Mouse (Mus musculus): Measurements from ENCODE around the gene Prkcsh. TPM values are rescaled to one million over a fixed set of nuclear protein-coding genes. Genes with fewer than 3 reads are reported as not detected.

Prkcsh gene
- polyA plus RNA-seq (2016; fragmentation: Nextera tagmentation; extraction: Ambion mirVana): 99.2 and 100.0 TPM in 2 replicates

DNA sequence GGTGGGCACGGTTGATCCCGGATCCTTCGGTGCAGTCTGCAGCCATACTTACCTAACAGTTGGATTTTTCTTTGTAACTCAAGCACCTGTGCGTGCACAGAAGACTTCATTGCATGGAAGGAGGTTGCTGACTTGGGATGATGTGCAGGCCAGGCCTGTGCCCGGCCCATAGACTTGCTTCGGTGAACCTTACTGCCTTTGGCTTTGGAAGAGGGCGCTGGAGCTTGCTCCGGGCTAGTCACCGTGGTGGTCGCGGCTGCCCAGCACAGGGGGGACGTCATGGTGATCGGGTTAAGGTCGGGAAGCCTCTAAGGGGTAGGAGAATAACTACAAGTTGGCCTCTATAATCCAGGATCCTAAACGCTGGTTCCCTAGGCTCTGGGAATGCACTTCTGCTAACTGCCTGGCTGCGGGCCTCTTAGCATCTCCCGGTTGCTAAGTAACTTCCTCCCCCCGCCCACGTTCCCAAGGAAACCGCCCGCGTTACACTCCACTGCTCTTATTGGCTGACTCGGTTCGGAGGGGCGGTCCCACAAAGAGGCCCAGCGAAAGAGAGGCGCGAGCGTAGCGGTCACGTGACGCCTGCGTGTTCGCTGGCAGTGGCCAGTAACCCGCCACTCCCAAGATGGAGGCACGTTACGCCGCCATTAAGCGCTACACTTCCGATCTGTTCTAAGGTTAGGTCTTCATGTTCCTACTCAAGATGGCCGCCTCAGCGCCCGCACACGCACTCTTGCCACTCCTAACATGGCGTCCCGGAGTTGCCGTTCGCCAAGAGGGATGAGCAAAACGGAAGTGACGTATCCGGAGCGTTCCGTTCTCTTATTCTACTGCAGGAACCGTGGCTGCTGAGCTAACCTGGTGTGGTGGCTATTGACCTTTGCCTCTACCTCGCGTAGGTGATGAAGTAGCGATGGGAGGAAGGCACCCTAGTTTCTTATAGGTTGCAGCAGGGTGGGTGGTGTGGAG is at the start of gene Prkcsh, which contains the start of gene Ccdc151:
Gene Prkcsh, plus strand, starts transcription at position 613 of the 969 bp plus-strand sequence.
Gene Ccdc151, minus strand, starts transcription at position 441 of the 969 bp plus-strand sequence.
- H3K9me3 ChIP-seq: no peaks in the 10 kb centered on the region
- peak within 1 kb of the TSS; percentile 73 for H3K9ac ChIP-seq (replicated peaks)
- peaks cover 37% of the 10 kb centered on the region for H3K4me1 ChIP-seq
- peak within 1 kb of the TSS; percentile 80 for H3K4me2 ChIP-seq (replicated peaks)
- ATAC-seq (ENCODE audit: low FRiP score, low read depth): peak; percentile 99
- peak within 1 kb of the TSS; percentile 69 for H3K27ac ChIP-seq (replicated peaks)
- WGBS: 4% methylated on average over 57 of the region's 57 CpGs
- H3K4me3 ChIP-seq: peak within 1 kb of the TSS; percentile 64
- H3K36me3 ChIP-seq: peaks cover 35% of the 10 kb centered on the region
- H3K27me3 ChIP-seq: no peaks in the 10 kb centered on the region

DNA sequence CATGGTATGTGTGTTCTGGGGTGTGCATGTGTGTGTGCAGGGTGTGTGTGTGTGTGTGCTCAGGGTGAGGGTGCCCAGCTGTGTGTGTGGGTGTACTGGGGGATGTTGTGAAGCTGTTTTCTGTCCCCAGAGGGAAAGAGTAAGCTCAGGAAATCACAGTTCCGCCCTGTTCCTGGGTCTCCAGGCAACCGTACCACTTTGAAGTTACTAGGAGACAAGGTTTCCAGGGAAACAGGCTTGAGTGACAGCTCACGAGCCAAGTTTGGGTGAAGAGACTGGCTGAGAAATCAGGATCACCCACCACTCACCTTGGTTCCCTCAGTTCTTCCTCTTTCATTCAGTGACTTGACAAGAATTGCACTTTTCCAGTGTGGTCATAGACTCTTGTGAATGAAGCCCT is 49.0 kb upstream of the Prkcsh start:
- Histone ChIP-seq H3K9me3 (no peaks in the 10 kb centered on the region), H3K4me3 (no peak overlapping the region), H3K27ac (replicated peaks) (peak overlapping the region; percentile 27; the same call in 1 of the 2 replicates), H3K4me1 (peaks cover 21% of the 10 kb centered on the region), H3K36me3 (no peaks in the 10 kb centered on the region), H3K27me3 (peaks cover 13% of the 10 kb centered on the region), H3K9ac (replicated peaks) (0 out of 2 replicates have a peak overlapping the region, but pooled peaks have one; percentile 1), H3K4me2 (replicated peaks) (0 out of 2 replicates have a peak overlapping the region, but pooled peaks have one; percentile 6)
- no peak for ATAC-seq (ENCODE audit: low FRiP score, low read depth)
- WGBS: 2% methylated on average over 3 of the region's 3 CpGs

- WGBS: 78% methylated on average over 3 of the region's 3 CpGs
- Histone ChIP-seq H3K9me3 (no peaks in the 10 kb centered on the region), H3K27ac (replicated peaks) (no peak overlapping the region), H3K4me1 (peaks cover 21% of the 10 kb centered on the region), H3K36me3 (no peaks in the 10 kb centered on the region), H3K4me2 (replicated peaks) (peak overlapping the region; percentile 65), H3K4me3 (no peak overlapping the region), H3K9ac (replicated peaks) (no peak overlapping the region), H3K27me3 (peaks cover 11% of the 10 kb centered on the region)
- no peak for ATAC-seq (ENCODE audit: low FRiP score, low read depth)
Measured at GRCm38 (mm10) chr9:21954635-21955034, 48.0 kb upstream of the Prkcsh start.

DNA sequence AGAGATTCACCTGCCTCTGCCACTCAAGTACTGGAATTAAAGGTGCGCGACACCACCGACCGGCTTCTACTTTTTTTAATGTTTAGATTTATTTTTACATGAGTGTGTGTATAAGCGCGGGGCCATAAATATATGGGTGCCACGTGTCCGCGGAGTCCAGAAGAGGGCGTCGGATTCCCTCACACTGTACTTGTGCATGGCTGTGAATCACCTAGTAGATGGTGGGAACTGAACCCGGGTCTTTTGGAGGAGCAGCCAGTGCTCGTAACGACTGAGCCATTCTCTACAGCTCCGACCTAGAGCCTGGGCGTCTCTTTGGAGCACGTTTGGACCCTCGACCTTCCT is 47.4 kb upstream of the Prkcsh start:
- WGBS: 2% methylated on average over 18 of the region's 18 CpGs

DNA sequence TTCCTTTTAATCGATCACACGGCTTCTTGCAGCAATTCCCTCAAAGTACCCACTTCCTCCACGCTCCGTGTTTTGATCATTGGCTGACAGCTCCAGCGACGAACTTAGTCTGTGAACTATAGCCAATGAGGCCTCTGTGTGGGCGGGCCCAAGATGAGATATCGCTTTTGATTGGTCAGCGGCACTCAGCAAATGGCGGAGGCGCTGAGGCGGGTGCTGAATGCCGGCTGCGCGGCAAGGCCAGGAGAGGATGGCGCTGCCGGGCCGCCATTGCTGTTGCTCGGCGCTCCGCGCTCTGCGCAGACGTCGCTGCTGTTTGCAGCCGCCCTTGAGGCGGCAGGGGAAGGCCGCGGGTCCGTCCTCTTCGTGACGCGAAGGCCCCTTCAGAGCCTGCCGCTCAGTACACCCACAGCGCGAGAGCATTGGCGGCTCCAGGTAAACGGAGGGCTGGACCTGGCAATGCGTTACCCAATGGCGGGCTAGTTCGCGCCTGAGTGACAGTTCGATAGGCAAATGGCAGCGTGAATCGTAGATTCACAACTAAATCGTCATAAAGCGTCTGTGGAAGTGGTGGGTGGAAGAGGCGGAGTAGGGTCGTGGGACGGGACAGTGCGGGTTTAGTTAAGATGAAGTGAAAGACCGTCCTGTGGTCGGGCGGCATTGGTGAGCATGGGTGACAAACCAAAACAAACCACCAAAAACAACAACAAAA is 46.9 kb upstream of the Prkcsh start, which contains the start of gene Swsap1:
Gene Swsap1, plus strand, starts transcription at position 186 of the 712 bp plus-strand sequence.
- peak within 1 kb of the TSS; percentile 65 for H3K4me2 ChIP-seq (replicated peaks)
- no peaks in the 10 kb centered on the region for H3K36me3 ChIP-seq
- peak within 1 kb of the TSS; percentile 93 for H3K27ac ChIP-seq (replicated peaks)
- WGBS: under 1% methylated on average over 50 of the region's 54 CpGs
- peaks cover 19% of the 10 kb centered on the region for H3K27me3 ChIP-seq
- peak; percentile 99 for ATAC-seq (ENCODE audit: low FRiP score, low read depth)
- H3K4me1 ChIP-seq: peaks cover 24% of the 10 kb centered on the region
- H3K9ac ChIP-seq (replicated peaks): peak within 1 kb of the TSS; percentile 81
- peak within 1 kb of the TSS; percentile 74 for H3K4me3 ChIP-seq
- H3K9me3 ChIP-seq: no peaks in the 10 kb centered on the region

More for the DNA sequence above, 47.4 kb upstream of the Prkcsh start:
- Histone ChIP-seq H3K36me3 (no peaks in the 10 kb centered on the region), H3K4me2 (replicated peaks) (peak overlapping the region; percentile 65), H3K4me3 (peak overlapping the region; percentile 74), H3K4me1 (peaks cover 21% of the 10 kb centered on the region), H3K27me3 (peaks cover 14% of the 10 kb centered on the region), H3K27ac (replicated peaks) (peak overlapping the region; percentile 76), H3K9ac (replicated peaks) (peak overlapping the region; percentile 25; the same call in 1 of the 2 replicates), H3K9me3 (no peaks in the 10 kb centered on the region)
- peak; percentile 42 for ATAC-seq (ENCODE audit: low FRiP score, low read depth)

DNA sequence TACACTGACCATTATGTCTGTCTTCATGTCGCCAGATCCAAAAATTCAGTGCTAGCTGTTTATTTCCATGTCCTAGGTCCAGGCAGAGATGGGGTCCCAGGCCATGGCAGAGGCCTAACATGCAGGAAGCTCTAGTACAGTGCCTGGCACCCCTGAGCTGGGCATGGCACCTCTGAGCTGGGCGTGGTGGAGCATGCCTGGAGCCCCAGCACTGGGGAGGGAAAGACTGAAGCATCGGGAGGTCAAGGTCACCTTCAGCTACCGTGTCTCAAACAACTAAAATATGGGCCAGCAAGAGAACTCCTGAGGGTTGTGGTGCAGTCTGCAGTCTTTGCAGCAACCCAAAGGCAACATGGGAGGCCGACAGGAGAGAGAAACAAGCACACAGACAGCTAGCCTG is 44.2 kb upstream of the Prkcsh start:
- Histone ChIP-seq H3K4me3 (no peak overlapping the region), H3K36me3 (no peaks in the 10 kb centered on the region), H3K27me3 (peaks cover 46% of the 10 kb centered on the region), H3K4me1 (peaks cover 43% of the 10 kb centered on the region), H3K4me2 (replicated peaks) (no peak overlapping the region), H3K9ac (replicated peaks) (no peak overlapping the region), H3K9me3 (no peaks in the 10 kb centered on the region), H3K27ac (replicated peaks) (no peak overlapping the region)
- ATAC-seq (ENCODE audit: low FRiP score, low read depth): no peak
- 91% methylated on average over 5 of the region's 5 CpGs for WGBS

DNA sequence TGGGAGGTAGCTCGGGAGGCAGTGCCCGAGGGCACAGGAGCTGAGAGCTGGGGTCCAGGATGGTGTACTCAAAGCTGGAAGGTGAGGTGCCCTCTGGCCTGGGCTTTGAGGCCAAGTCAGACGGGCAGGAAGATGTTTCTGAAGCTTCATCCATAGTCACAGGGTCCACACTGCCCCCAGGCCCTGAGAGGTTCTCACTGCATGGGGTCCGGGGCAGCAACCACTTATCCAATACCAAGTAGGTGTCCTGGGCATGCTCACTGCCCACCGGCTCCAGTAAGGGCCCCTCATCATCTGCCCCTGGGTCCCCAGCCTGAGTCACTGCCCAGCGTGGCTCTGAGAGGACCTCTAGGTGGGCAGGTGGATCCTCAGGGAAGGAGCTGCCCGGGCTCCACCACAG is 43.4 kb upstream of the Prkcsh start:
- no peak for ATAC-seq (ENCODE audit: low FRiP score, low read depth)
- Histone ChIP-seq H3K4me3 (no peak overlapping the region), H3K9me3 (no peaks in the 10 kb centered on the region), H3K4me1 (peaks cover 38% of the 10 kb centered on the region), H3K27me3 (peaks cover 55% of the 10 kb centered on the region), H3K9ac (replicated peaks) (no peak overlapping the region), H3K4me2 (replicated peaks) (no peak overlapping the region), H3K36me3 (no peaks in the 10 kb centered on the region), H3K27ac (replicated peaks) (no peak overlapping the region)
- WGBS: 96% methylated on average over 7 of the region's 7 CpGs

GRCm38 (mm10) chr9:21960135-21960534 is 42.5 kb upstream of the Prkcsh start:
- WGBS: 51% methylated on average over 9 of the region's 9 CpGs
- no peak for ATAC-seq (ENCODE audit: low FRiP score, low read depth)
- Histone ChIP-seq H3K4me2 (replicated peaks) (no peak overlapping the region), H3K36me3 (no peaks in the 10 kb centered on the region), H3K9me3 (no peaks in the 10 kb centered on the region), H3K4me3 (no peak overlapping the region), H3K9ac (replicated peaks) (no peak overlapping the region), H3K27me3 (peaks cover 55% of the 10 kb centered on the region), H3K27ac (replicated peaks) (no peak overlapping the region), H3K4me1 (peaks cover 34% of the 10 kb centered on the region)

DNA sequence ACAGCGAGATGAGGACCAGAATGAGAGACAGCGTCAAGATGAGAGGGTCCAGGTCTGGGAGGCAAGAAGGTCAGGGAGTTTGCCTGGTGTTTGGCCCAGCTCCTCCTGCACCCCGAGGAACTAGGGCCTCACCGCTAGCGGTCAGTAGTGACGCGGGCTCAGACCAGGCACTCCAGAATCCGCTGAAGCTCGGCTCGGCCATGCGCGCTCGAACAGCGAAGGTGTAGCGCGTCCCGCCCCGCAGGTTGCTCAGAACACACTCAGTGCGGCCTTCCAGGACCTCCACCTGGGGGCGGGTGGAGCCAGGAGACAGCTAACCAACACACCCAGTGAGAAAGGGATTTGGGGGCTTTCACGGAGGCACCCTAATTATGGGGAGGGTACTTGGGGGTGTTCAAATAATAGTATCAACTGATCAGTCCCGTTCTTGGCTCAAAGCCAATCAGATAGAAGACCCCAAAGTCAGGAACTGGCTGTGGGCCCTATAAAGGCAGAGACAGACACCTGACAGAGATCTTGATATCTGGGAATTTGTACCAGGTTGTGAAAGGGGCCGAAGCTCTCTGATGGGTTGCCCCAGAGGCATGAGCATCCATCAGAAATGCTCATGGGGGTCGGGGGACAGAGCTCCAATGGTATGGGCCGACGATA is 41.9 kb upstream of the Prkcsh start:
- Histone ChIP-seq H3K4me3 (peak overlapping the region; percentile 39; the same call in 1 of the 2 replicates), H3K4me1 (peaks cover 34% of the 10 kb centered on the region), H3K9me3 (no peaks in the 10 kb centered on the region), H3K27ac (replicated peaks) (no peak overlapping the region), H3K9ac (replicated peaks) (0 out of 2 replicates have a peak overlapping the region, but pooled peaks have one; percentile 6), H3K36me3 (no peaks in the 10 kb centered on the region), H3K27me3 (peaks cover 55% of the 10 kb centered on the region), H3K4me2 (replicated peaks) (no peak overlapping the region)
- ATAC-seq (ENCODE audit: low FRiP score, low read depth): no peak
- 8% methylated on average over 26 of the region's 26 CpGs for WGBS

DNA sequence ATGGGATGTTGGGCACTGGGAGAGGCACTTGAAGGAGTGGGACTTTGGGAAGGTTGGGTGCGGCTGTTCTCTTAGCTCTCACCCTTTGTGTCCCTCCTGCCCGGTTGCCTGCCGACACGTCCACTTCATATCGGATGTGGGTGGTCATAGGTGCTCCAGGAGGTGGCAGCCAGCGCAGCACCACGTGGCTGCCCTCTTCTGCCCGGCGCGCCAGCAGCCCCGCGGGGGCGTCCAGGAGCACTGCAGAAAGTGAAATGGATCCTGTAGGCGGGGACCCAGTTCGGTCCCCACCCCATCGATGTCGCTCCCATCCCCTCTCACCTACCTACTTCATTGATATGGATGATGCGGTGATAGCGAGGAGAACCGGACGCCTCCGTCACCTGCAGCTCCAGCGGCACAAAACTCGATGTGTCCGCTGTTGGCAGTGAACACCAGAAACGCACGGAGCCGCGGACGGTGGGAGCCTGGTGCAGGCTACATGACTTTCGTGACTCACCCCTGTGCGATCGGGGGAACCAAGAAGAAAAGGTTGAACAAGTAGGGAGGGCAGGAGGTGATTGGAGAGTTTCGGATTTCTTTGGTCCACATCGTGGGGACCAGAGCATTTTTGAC is 41.1 kb upstream of the Prkcsh start:
- Histone ChIP-seq H3K4me3 (peak overlapping the region; percentile 39), H3K27ac (replicated peaks) (no peak overlapping the region), H3K27me3 (peaks cover 59% of the 10 kb centered on the region), H3K4me2 (replicated peaks) (peak overlapping the region; percentile 63), H3K36me3 (no peaks in the 10 kb centered on the region), H3K9me3 (no peaks in the 10 kb centered on the region), H3K4me1 (peaks cover 31% of the 10 kb centered on the region), H3K9ac (replicated peaks) (no peak overlapping the region; the same call in 1 of the 2 replicates)
- ATAC-seq (ENCODE audit: low FRiP score, low read depth): no peak
- 1% methylated on average over 35 of the region's 35 CpGs for WGBS

- peak overlapping the region; percentile 63 for H3K4me2 ChIP-seq (replicated peaks)
- H3K9me3 ChIP-seq: no peaks in the 10 kb centered on the region
- peak; percentile 51; the same call in 1 of the 2 replicates for ATAC-seq (ENCODE audit: low FRiP score, low read depth)
- H3K27me3 ChIP-seq: peaks cover 59% of the 10 kb centered on the region
- H3K9ac ChIP-seq (replicated peaks): peak overlapping the region; percentile 43
- under 1% methylated on average over 15 of the region's 15 CpGs for WGBS
- peaks cover 28% of the 10 kb centered on the region for H3K4me1 ChIP-seq
- H3K27ac ChIP-seq (replicated peaks): no peak overlapping the region
- peak overlapping the region; percentile 39 for H3K4me3 ChIP-seq
- no peaks in the 10 kb centered on the region for H3K36me3 ChIP-seq
Measured at GRCm38 (mm10) chr9:21962010-21962409, 40.6 kb upstream of the Prkcsh start.

Measured in midbrain, embryonic 12.5 days (tissue).